Mouse (Mus musculus) heart, embryonic 16.5 days (tissue): ENCODE measurements around the gene Zfp969. TPM values are rescaled to one million over a fixed set of nuclear protein-coding genes. Genes with fewer than 3 reads are reported as not detected.
"Not testable (repeated sequence)": the region's sequence is repeated elsewhere in the genome, so short reads cannot be mapped to it uniquely, and the experiment has no call there.

Experiments used
- ATAC-seq: fragments of 200-750 bp; cut with Nextera tagmentation; replicated peaks from 2 replicates; pipeline ENCODE4 v1.8.0; 2017; ENCODE audit warnings: moderate number of reproducible peaks; ENCODE audit not compliant: insufficient read depth, low FRiP score; ENCODE audit errors: extremely low read depth
- H3K27ac ChIP-seq: fragments of 300-500 bp; sonication (generic); 2 replicates; pipeline ENCODE4 v1.5.1; 2014; ENCODE audit warnings: mild to moderate bottlenecking, low read length, control low read depth, moderate library complexity
- H3K27me3 ChIP-seq: fragments of 300-500 bp; sonication (generic); 2 replicates; pipeline ENCODE4 v1.6.1; 2014; ENCODE audit warnings: low read length, mixed read lengths; ENCODE audit not compliant: control insufficient read depth, insufficient read depth
- H3K36me3 ChIP-seq: fragments of 300-500 bp; sonication (generic); 2 replicates; pipeline ENCODE4 v1.6.1; 2014; ENCODE audit not compliant: control insufficient read depth, insufficient read depth
- H3K4me1 ChIP-seq: fragments of 300-500 bp; sonication (generic); 2 replicates; pipeline ENCODE4 v1.6.1; 2014; ENCODE audit warnings: low read length, mixed read lengths; ENCODE audit not compliant: control insufficient read depth, insufficient read depth
- H3K4me2 ChIP-seq: fragments of 300-500 bp; sonication (generic); 2 replicates; pipeline ENCODE4 v1.6.1; 2014; ENCODE audit warnings: low read depth, mild to moderate bottlenecking, control low read depth, low read length
- H3K4me3 ChIP-seq: fragments of 300-500 bp; sonication (generic); 2 replicates; pipeline ENCODE4 v1.5.1; 2014; ENCODE audit warnings: mild to moderate bottlenecking, control low read depth, low read length
- H3K9ac ChIP-seq: fragments of 300-500 bp; sonication (generic); 2 replicates; pipeline ENCODE4 v1.6.1; 2014; ENCODE audit warnings: low read length, control low read depth
- H3K9me3 ChIP-seq: fragments of 300-500 bp; sonication (generic); replicated peaks from 2 replicates; pipeline ENCODE4 v1.6.1; 2016; ENCODE audit warnings: low read length; ENCODE audit not compliant: control insufficient read depth
- WGBS: fragments of 180-500 bp; shearing (Covaris S2); extraction: QIAGEN DNeasy Blood & Tissue Kit; methylation state at CpG from one replicate; pipeline ENCODE4 v1.1.7; 2014; 5-methylcytosine and 5-hydroxymethylcytosine counted together
- polyA plus RNA-seq: library from polyadenylated mRNA; unstranded; fragments of >200 nt; fragmentation: Nextera tagmentation; extraction: Ambion mirVana; gene quantifications from 2 replicates; pipeline ENCODE4 v1.2.1, GENCODE M21; 2015

Zfp969 gene
- polyA plus RNA-seq: 14.1 and 22.7 TPM in 2 replicates

GRCm38 (mm10) chr2:175703546-175703945 lies at the start of gene Zfp969:
Gene Zfp969, minus strand, starts transcription at chr2:175703646.
- ATAC-seq, H3K4me3 ChIP-seq, H3K27ac ChIP-seq, H3K9me3 ChIP-seq, H3K4me1 ChIP-seq, H3K36me3 ChIP-seq, H3K27me3 ChIP-seq, H3K4me2 ChIP-seq, H3K9ac ChIP-seq: not testable (repeated sequence)
- no CpG with 5 or more reads among the region's 9 CpGs for WGBS

DNA sequence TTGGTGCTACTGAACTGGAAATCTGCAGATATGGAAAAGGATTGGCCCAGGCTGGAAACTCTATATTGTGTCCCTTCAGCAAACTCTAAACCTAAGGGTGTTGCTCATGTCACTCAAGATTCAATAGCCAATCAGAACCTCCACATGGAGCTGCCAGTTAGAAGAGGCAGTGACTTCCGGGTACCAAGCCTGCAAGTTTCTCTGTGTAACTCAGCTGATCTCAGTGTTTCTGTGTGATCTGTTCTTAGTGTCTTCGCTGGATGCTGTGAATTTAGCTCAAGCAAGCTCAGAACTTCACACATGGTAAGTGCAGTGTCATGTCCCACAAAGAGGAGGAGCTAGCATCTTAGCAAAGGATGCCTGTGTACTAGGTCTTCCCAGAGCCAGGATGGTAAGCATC lies 37.8 kb upstream of the Zfp969 start, which contains the start of gene Gm2007:
Gm2007 (plus strand) TSS at position 301 of the 400 bp plus-strand sequence.
- H3K4me3 ChIP-seq, H3K4me1 ChIP-seq, ATAC-seq, H3K9me3 ChIP-seq, H3K27ac ChIP-seq, H3K27me3 ChIP-seq, H3K36me3 ChIP-seq, H3K4me2 ChIP-seq, H3K9ac ChIP-seq: not testable (repeated sequence)
- no CpG with 5 or more reads among the region's 2 CpGs for WGBS

DNA sequence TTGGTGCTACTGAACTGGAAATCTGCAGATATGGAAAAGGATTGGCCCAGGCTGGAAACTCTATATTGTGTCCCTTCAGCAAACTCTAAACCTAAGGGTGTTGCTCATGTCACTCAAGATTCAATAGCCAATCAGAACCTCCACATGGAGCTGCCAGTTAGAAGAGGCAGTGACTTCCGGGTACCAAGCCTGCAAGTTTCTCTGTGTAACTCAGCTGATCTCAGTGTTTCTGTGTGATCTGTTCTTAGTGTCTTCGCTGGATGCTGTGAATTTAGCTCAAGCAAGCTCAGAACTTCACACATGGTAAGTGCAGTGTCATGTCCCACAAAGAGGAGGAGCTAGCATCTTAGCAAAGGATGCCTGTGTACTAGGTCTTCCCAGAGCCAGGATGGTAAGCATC lies 59.8 kb downstream of the Zfp969 start, which contains the start of gene Gm11007:
Gm11007 (plus strand) TSS at position 301 of the 400 bp plus-strand sequence.
- not testable (repeated sequence) for H3K27me3 ChIP-seq, H3K4me3 ChIP-seq, H3K4me2 ChIP-seq, H3K4me1 ChIP-seq, H3K36me3 ChIP-seq, ATAC-seq, H3K27ac ChIP-seq, H3K9ac ChIP-seq, H3K9me3 ChIP-seq
- no CpG with 5 or more reads among the region's 2 CpGs for WGBS

Other genes starting within 250 kb of the Zfp969 start
- 6.8 and 13.5 TPM in 2 replicates for gene Zfp965, start 233.7 kb downstream of the Zfp969 start, polyA plus RNA-seq
- gene Gm11007, start 59.7 kb downstream of the Zfp969 start, polyA plus RNA-seq: not detected in 2 replicates
- not detected in 2 replicates for gene Gm2007, start 37.9 kb upstream of the Zfp969 start, polyA plus RNA-seq
- 4.1 and 4.9 TPM in 2 replicates for gene Gm14288, start 97.4 kb upstream of the Zfp969 start, polyA plus RNA-seq
- gene Gm6710, start 165.6 kb upstream of the Zfp969 start, polyA plus RNA-seq: 13.1 and 18.6 TPM in 2 replicates
- gene Zfp966, start 227.5 kb upstream of the Zfp969 start, polyA plus RNA-seq: 1.7 and 2.8 TPM in 2 replicates